Mouse (Mus musculus) embryonic facial prominence, embryonic 10.5 days (tissue): ENCODE data around the gene Rsbn1l. TPM values are rescaled to one million over a fixed set of nuclear protein-coding genes. Genes with fewer than 3 reads are reported as not detected.

Source experiments
- DNase-seq: peaks from one replicate; pipeline ENCODE4 v3.0.0-alpha.2; 2017; ENCODE audit warnings: low spot score
- H3K27ac ChIP-seq: fragments of 300-500 bp; sonication (generic); replicated peaks from 2 replicates; pipeline ENCODE4 v1.5.1; 2016; ENCODE audit warnings: mild to moderate bottlenecking
- H3K27me3 ChIP-seq: fragments of 300-500 bp; sonication (generic); replicated peaks from 2 replicates; pipeline ENCODE4 v1.6.1; 2016; ENCODE audit warnings: low read depth, mild to moderate bottlenecking; ENCODE audit not compliant: poor library complexity, severe bottlenecking
- H3K36me3 ChIP-seq: fragments of 300-500 bp; sonication (generic); replicated peaks from 2 replicates; pipeline ENCODE4 v1.6.1; 2016; ENCODE audit warnings: mild to moderate bottlenecking, moderate library complexity
- H3K4me1 ChIP-seq: fragments of 300-500 bp; sonication (generic); 2 replicates; pipeline ENCODE4 v1.6.1; 2016
- H3K4me3 ChIP-seq: fragments of 300-500 bp; sonication (generic); 2 replicates; pipeline ENCODE4 v1.5.1; 2016; ENCODE audit warnings: mild to moderate bottlenecking, moderate library complexity
- H3K9me3 ChIP-seq: fragments of 300-500 bp; sonication (generic); 2 replicates; pipeline ENCODE4 v1.6.1; 2016; ENCODE audit warnings: mild to moderate bottlenecking
- WGBS: fragments of 180-500 bp; shearing (Covaris S2); methylation state at CpG from one replicate; pipeline ENCODE4 v1.1.7; 2016; 5-methylcytosine and 5-hydroxymethylcytosine counted together
- polyA plus RNA-seq: library from polyadenylated mRNA; unstranded; fragments of >200 nt; fragmentation: Nextera tagmentation; extraction: Ambion mirVana; gene quantifications from 2 replicates; pipeline ENCODE4 v1.2.1, GENCODE M21; 2016

Gene Rsbn1l
- polyA plus RNA-seq, 1 experiment from 2014 or later: 4.7 TPM

GRCm38 (mm10) chr5:20880797-20881775, 75.1 kb downstream of the Rsbn1l start:
- WGBS: 2% methylated on average over 64 of the region's 64 CpGs
- Histone ChIP-seq H3K4me1 (peaks cover 18% of the 10 kb centered on the region), H3K36me3 (peaks cover 12% of the 10 kb centered on the region), H3K27me3 (no peaks in the 10 kb centered on the region), H3K4me3 (peak overlapping the region; percentile 89), H3K9me3 (no peaks in the 10 kb centered on the region), H3K27ac (peak overlapping the region; percentile 96)
- DNase-seq: peak; percentile 71

GRCm38 (mm10) chr5:20880386-20880785, 75.8 kb downstream of the Rsbn1l start:
- Histone ChIP-seq H3K9me3 (no peaks in the 10 kb centered on the region), H3K4me3 (peak overlapping the region; percentile 89), H3K27me3 (no peaks in the 10 kb centered on the region), H3K36me3 (peaks cover 5% of the 10 kb centered on the region), H3K27ac (no peak overlapping the region), H3K4me1 (peaks cover 18% of the 10 kb centered on the region)
- WGBS: 74% methylated on average over 2 of the region's 2 CpGs
- DNase-seq: no peak

GRCm38 (mm10) chr5:20876934-20877426, 79.2 kb downstream of the Rsbn1l start:
- no peaks in the 10 kb centered on the region for H3K36me3 ChIP-seq
- no peak overlapping the region for H3K27ac ChIP-seq
- no peak overlapping the region for H3K4me3 ChIP-seq
- WGBS: 73% methylated on average over 1 of the region's 1 CpGs
- H3K9me3 ChIP-seq: no peaks in the 10 kb centered on the region
- no peak for DNase-seq
- peaks cover 6% of the 10 kb centered on the region for H3K4me1 ChIP-seq
- no peaks in the 10 kb centered on the region for H3K27me3 ChIP-seq

- Histone ChIP-seq H3K27me3 (no peaks in the 10 kb centered on the region), H3K4me3 (no peak overlapping the region), H3K4me1 (0 out of 2 replicates have a peak, but pooled peaks cover 2% of the 10 kb centered on the region), H3K27ac (no peak overlapping the region), H3K9me3 (no peaks in the 10 kb centered on the region; the same call in 1 of the 2 replicates), H3K36me3 (peaks cover 4% of the 10 kb centered on the region; the same call in 1 of the 2 replicates)
- DNase-seq: no peak
- WGBS: 92% methylated on average over 1 of the region's 1 CpGs
Measured at GRCm38 (mm10) chr5:20873146-20873545, 83.1 kb downstream of the Rsbn1l start.

- Histone ChIP-seq H3K27ac (no peak overlapping the region), H3K27me3 (no peaks in the 10 kb centered on the region), H3K4me1 (peaks cover 12% of the 10 kb centered on the region; the same call in 1 of the 2 replicates), H3K4me3 (no peak overlapping the region), H3K36me3 (no peaks in the 10 kb centered on the region), H3K9me3 (no peaks in the 10 kb centered on the region)
- DNase-seq: no peak
- WGBS: 96% methylated on average over 2 of the region's 2 CpGs
Measured at GRCm38 (mm10) chr5:20865193-20865755, 90.9 kb downstream of the Rsbn1l start.

- DNase-seq: no peak
- Histone ChIP-seq H3K9me3 (no peaks in the 10 kb centered on the region), H3K36me3 (peaks cover under 1% of the 10 kb centered on the region; the same call in 1 of the 2 replicates), H3K4me3 (no peak overlapping the region), H3K27ac (no peak overlapping the region), H3K4me1 (peaks cover 12% of the 10 kb centered on the region; the same call in 1 of the 2 replicates), H3K27me3 (no peaks in the 10 kb centered on the region)
- WGBS: 74% methylated on average over 4 of the region's 4 CpGs
Measured at GRCm38 (mm10) chr5:20864216-20864969, 91.8 kb downstream of the Rsbn1l start.

- H3K27me3 ChIP-seq: no peaks in the 10 kb centered on the region
- H3K36me3 ChIP-seq: peaks cover 9% of the 10 kb centered on the region
- peaks cover 12% of the 10 kb centered on the region; the same call in 1 of the 2 replicates for H3K4me1 ChIP-seq
- WGBS: 94% methylated on average over 2 of the region's 2 CpGs
- no peak overlapping the region for H3K27ac ChIP-seq
- no peak for DNase-seq
- H3K4me3 ChIP-seq: no peak overlapping the region
- no peaks in the 10 kb centered on the region for H3K9me3 ChIP-seq
Measured at GRCm38 (mm10) chr5:20861901-20862300, 94.3 kb downstream of the Rsbn1l start.

- no peaks in the 10 kb centered on the region for H3K27me3 ChIP-seq
- H3K9me3 ChIP-seq: no peaks in the 10 kb centered on the region
- H3K4me1 ChIP-seq: peaks cover 12% of the 10 kb centered on the region; the same call in 1 of the 2 replicates
- H3K4me3 ChIP-seq: no peak overlapping the region
- no peak for DNase-seq
- 94% methylated on average over 4 of the region's 4 CpGs for WGBS
- no peak overlapping the region for H3K27ac ChIP-seq
- peaks cover 9% of the 10 kb centered on the region for H3K36me3 ChIP-seq
Measured at GRCm38 (mm10) chr5:20860565-20860964, 95.6 kb downstream of the Rsbn1l start.

GRCm38 (mm10) chr5:20858404-20858803, 97.8 kb downstream of the Rsbn1l start:
- Histone ChIP-seq H3K27me3 (no peaks in the 10 kb centered on the region), H3K27ac (no peak overlapping the region), H3K36me3 (peaks cover 9% of the 10 kb centered on the region), H3K4me3 (no peak overlapping the region), H3K9me3 (no peaks in the 10 kb centered on the region), H3K4me1 (no peaks in the 10 kb centered on the region)
- DNase-seq: no peak
- WGBS: 93% methylated on average over 2 of the region's 2 CpGs

GRCm38 (mm10) chr5:20855066-20855465, 101.1 kb downstream of the Rsbn1l start:
- no peaks in the 10 kb centered on the region for H3K27me3 ChIP-seq
- DNase-seq: no peak
- WGBS: 91% methylated on average over 4 of the region's 4 CpGs
- peaks cover 11% of the 10 kb centered on the region for H3K36me3 ChIP-seq
- H3K27ac ChIP-seq: no peak overlapping the region
- H3K4me1 ChIP-seq: peaks cover 1% of the 10 kb centered on the region; the same call in 1 of the 2 replicates
- H3K4me3 ChIP-seq: no peak overlapping the region
- no peaks in the 10 kb centered on the region for H3K9me3 ChIP-seq

- Histone ChIP-seq H3K36me3 (peaks cover 2% of the 10 kb centered on the region; the same call in 1 of the 2 replicates), H3K9me3 (no peaks in the 10 kb centered on the region), H3K4me3 (no peak overlapping the region), H3K27me3 (no peaks in the 10 kb centered on the region), H3K27ac (no peak overlapping the region), H3K4me1 (peaks cover 21% of the 10 kb centered on the region)
- WGBS: 95% methylated on average over 2 of the region's 2 CpGs
- no peak for DNase-seq
Measured at GRCm38 (mm10) chr5:20847010-20847409, 109.2 kb downstream of the Rsbn1l start.

- Histone ChIP-seq H3K4me1 (peaks cover 15% of the 10 kb centered on the region), H3K4me3 (no peak overlapping the region), H3K36me3 (no peaks in the 10 kb centered on the region), H3K27ac (no peak overlapping the region), H3K27me3 (no peaks in the 10 kb centered on the region), H3K9me3 (no peaks in the 10 kb centered on the region)
- DNase-seq: no peak
- 66% methylated on average over 2 of the region's 2 CpGs for WGBS
Measured at GRCm38 (mm10) chr5:20843816-20844215, 112.4 kb downstream of the Rsbn1l start.
